Mouse (Mus musculus): Measurements from ENCODE around the gene Serpinb5. TPM values are rescaled to one million over a fixed set of nuclear protein-coding genes. Genes with fewer than 3 reads are reported as not detected.

Serpinb5 gene
- not detected in 2 replicates for polyA plus RNA-seq (2016; fragmentation: Nextera tagmentation; extraction: Ambion mirVana)

DNA sequence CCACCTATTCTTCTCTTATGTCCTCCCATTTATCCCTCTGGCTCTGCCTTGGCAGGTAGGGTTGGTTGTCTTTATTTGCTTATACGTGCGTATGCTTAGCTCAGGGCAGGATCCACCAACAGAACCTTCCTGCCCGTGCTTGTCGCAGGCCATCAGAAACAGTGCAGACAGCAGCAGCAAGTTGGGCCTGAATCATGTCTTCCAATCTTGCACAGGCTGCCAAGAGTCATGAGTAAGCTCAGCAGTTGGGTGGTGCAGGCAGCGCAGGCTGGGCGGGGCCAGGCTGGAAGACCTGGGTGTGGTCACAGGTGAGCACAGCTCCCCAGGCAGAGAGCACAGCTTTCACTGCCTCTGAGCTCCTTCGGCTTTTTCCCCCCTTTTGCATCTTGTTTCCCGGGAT, at the start of gene Serpinb5:
Gene Serpinb5, plus strand, starts transcription at position 327 of the 400 bp plus-strand sequence.
- no peak within 1 kb of the TSS for H3K9ac ChIP-seq
- H3K4me2 ChIP-seq (replicated peaks), result no peak within 1 kb of the TSS
- no peak for ATAC-seq (ENCODE audit: low FRiP score, low read depth)
- H3K27ac ChIP-seq, result no peak within 1 kb of the TSS
- H3K27me3 ChIP-seq (replicated peaks), result no peaks in the 10 kb centered on the region
- H3K36me3 ChIP-seq, result no peaks in the 10 kb centered on the region
- H3K9me3 ChIP-seq, result no peaks in the 10 kb centered on the region
- WGBS, result 68% methylated on average over 8 of the region's 8 CpGs
- no peaks in the 10 kb centered on the region for H3K4me1 ChIP-seq
- H3K4me3 ChIP-seq, result no peak within 1 kb of the TSS

DNA sequence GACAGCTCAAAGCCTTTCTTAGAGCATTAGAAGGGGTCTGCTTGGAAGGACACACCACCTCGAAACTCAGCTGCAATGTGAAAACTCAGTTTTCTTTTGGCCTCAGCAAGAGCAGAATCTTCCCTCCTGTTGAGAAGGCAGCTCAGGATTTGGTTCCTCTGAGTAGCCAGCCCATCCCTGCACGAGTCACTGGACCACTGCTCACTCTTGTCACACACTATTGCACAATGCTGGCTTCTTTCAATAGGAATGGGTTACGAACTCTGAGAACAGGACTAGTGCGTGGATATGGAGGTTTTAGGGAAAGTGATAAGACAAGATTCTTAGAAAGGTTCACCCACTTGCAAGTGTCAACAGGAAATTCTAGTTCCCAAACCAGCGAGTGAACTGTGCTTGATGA, 46.1 kb upstream of the Serpinb5 start:
- no peak overlapping the region for H3K4me2 ChIP-seq (replicated peaks)
- no peaks in the 10 kb centered on the region for H3K27me3 ChIP-seq (replicated peaks)
- H3K27ac ChIP-seq, result no peak overlapping the region
- H3K4me1 ChIP-seq, result no peaks in the 10 kb centered on the region
- no peaks in the 10 kb centered on the region for H3K9me3 ChIP-seq
- H3K9ac ChIP-seq, result no peak overlapping the region
- H3K4me3 ChIP-seq, result no peak overlapping the region
- no peaks in the 10 kb centered on the region for H3K36me3 ChIP-seq
- ATAC-seq (ENCODE audit: low FRiP score, low read depth), result no peak
- 78% methylated on average over 5 of the region's 5 CpGs for WGBS

GRCm38 (mm10) chr1:106815265-106815664, 45.7 kb upstream of the Serpinb5 start:
- no peak overlapping the region for H3K4me2 ChIP-seq (replicated peaks)
- no peak for ATAC-seq (ENCODE audit: low FRiP score, low read depth)
- whole genome bisulfite sequencing, result 92% methylated on average over 6 of the region's 6 CpGs

DNA sequence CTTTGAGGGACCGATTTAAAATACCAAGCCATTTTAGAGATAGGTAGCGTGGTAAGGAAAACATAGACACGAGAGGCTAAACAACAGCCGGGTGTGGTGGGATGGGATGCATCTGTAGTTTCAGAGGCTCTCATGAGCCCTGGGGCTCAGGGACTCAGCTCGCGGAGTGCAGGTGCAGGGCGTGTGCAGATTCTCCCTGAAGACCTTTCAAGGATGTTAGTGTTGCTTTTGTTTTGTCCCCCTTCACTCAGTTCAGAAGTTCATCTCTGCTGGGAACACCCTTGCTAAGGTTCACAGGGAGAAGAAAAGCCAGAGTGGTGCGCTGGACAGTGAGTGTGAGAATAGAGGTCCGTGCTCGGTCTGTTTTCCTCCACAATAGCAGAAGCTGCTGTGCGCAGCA, 44.2 kb upstream of the Serpinb5 start:
- no peak overlapping the region for H3K9ac ChIP-seq
- H3K27ac ChIP-seq, result no peak overlapping the region
- no peak for ATAC-seq (ENCODE audit: low FRiP score, low read depth)
- H3K27me3 ChIP-seq (replicated peaks), result no peaks in the 10 kb centered on the region
- no peaks in the 10 kb centered on the region for H3K4me1 ChIP-seq
- H3K36me3 ChIP-seq, result no peaks in the 10 kb centered on the region
- WGBS, result 88% methylated on average over 11 of the region's 11 CpGs
- no peaks in the 10 kb centered on the region for H3K9me3 ChIP-seq
- no peak overlapping the region for H3K4me3 ChIP-seq
- no peak overlapping the region for H3K4me2 ChIP-seq (replicated peaks)

More at GRCm38 (mm10) chr1:106815265-106815664, 45.7 kb upstream of the Serpinb5 start:
- H3K4me3 ChIP-seq, result no peak overlapping the region
- no peak overlapping the region for H3K9ac ChIP-seq
- no peaks in the 10 kb centered on the region for H3K9me3 ChIP-seq
- no peaks in the 10 kb centered on the region for H3K4me1 ChIP-seq
- H3K27ac ChIP-seq, result no peak overlapping the region
- no peaks in the 10 kb centered on the region for H3K36me3 ChIP-seq
- H3K27me3 ChIP-seq (replicated peaks), result no peaks in the 10 kb centered on the region

DNA sequence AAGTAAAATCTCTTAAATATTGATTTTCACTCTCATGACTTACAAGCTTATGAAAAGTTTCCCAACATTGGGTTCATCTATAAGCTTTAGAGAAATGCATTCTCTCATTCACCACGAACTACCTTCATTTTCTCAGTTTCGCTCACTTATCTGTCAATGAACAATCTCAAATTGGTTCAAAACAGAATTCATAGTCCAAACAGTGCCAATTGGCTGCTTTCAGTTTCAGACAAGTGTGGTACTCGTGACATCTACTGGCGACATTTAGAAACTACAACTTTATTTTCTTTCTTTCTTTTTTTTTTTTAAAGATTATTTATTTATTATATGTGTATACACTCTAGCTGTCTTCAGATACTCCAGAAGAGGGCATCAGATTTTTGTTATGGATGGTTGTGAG, 42.6 kb upstream of the Serpinb5 start:
- H3K9me3 ChIP-seq, result no peaks in the 10 kb centered on the region
- H3K9ac ChIP-seq, result no peak overlapping the region
- H3K36me3 ChIP-seq, result no peaks in the 10 kb centered on the region
- ATAC-seq (ENCODE audit: low FRiP score, low read depth), result no peak
- no peaks in the 10 kb centered on the region for H3K27me3 ChIP-seq (replicated peaks)
- H3K4me1 ChIP-seq, result no peaks in the 10 kb centered on the region
- H3K4me2 ChIP-seq (replicated peaks), result no peak overlapping the region
- WGBS, result 30% methylated on average over 4 of the region's 4 CpGs
- no peak overlapping the region for H3K4me3 ChIP-seq
- no peak overlapping the region for H3K27ac ChIP-seq

- no peaks in the 10 kb centered on the region for H3K27me3 ChIP-seq (replicated peaks)
- WGBS, result 81% methylated on average over 3 of the region's 3 CpGs
- no peaks in the 10 kb centered on the region for H3K36me3 ChIP-seq
- no peak overlapping the region for H3K4me3 ChIP-seq
- no peaks in the 10 kb centered on the region for H3K4me1 ChIP-seq
- H3K9me3 ChIP-seq, result no peaks in the 10 kb centered on the region
- H3K9ac ChIP-seq, result no peak overlapping the region
- no peak overlapping the region for H3K4me2 ChIP-seq (replicated peaks)
- no peak overlapping the region for H3K27ac ChIP-seq
- no peak for ATAC-seq (ENCODE audit: low FRiP score, low read depth)
These were observed 38.7 kb upstream of the Serpinb5 start for GRCm38 (mm10) chr1:106822297-106822696.

DNA sequence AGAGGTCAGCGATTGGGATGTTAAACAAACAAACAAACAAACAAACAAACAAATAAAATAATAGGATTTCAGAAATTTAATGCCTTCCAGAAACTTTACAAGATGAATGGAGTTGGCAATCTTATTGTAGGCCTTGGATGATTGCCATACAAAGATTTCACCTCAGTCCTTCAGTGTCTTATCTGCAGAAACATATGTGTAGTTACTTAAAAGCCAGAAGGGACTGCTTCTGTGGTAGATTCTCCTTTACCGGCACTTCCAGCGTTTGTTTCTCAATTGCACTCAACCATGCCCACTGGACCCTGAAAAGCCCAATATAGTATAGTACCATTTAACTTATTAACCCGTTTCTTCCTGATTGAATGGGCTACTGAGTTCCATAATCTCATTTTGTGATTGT, 32.2 kb upstream of the Serpinb5 start:
- Histone ChIP-seq H3K36me3 (no peaks in the 10 kb centered on the region), H3K9ac (no peak overlapping the region), H3K27me3 (replicated peaks) (no peaks in the 10 kb centered on the region), H3K4me2 (replicated peaks) (no peak overlapping the region), H3K4me3 (no peak overlapping the region), H3K4me1 (no peaks in the 10 kb centered on the region), H3K9me3 (no peaks in the 10 kb centered on the region), H3K27ac (no peak overlapping the region)
- ATAC-seq (ENCODE audit: low FRiP score, low read depth), result no peak
- WGBS, result 83% methylated on average over 4 of the region's 4 CpGs

- no peak for ATAC-seq (ENCODE audit: low FRiP score, low read depth)
- 93% methylated on average over 6 of the region's 6 CpGs for WGBS
- no peak overlapping the region for H3K4me3 ChIP-seq
- no peaks in the 10 kb centered on the region for H3K4me1 ChIP-seq
- no peak overlapping the region for H3K9ac ChIP-seq
- no peaks in the 10 kb centered on the region for H3K9me3 ChIP-seq
- H3K27ac ChIP-seq, result no peak overlapping the region
- H3K27me3 ChIP-seq (replicated peaks), result no peaks in the 10 kb centered on the region
- no peaks in the 10 kb centered on the region for H3K36me3 ChIP-seq
- no peak overlapping the region for H3K4me2 ChIP-seq (replicated peaks)
These were observed 4.6 kb downstream of the Serpinb5 start for GRCm38 (mm10) chr1:106865543-106865942.

DNA sequence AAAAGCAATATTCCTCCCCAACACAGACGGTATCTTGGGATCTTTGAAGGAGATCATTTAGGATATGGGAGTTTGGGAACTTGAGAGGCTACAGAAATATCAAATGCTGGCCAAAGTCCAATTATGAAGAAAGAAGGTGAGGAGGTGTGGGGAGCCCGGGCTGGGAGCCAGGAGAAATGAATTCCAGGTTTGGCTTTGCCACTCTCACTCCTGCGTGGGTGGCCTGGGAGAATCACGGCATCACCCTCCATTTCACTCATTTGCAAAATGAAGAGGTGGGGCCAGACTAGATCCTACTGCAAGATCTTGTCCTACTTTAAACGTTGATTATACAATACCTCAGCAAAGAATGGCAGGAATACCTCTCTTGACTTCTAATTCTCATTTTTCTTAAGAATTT, 5.1 kb downstream of the Serpinb5 start:
- Histone ChIP-seq H3K4me1 (no peaks in the 10 kb centered on the region), H3K9me3 (no peaks in the 10 kb centered on the region), H3K27ac (no peak overlapping the region), H3K9ac (no peak overlapping the region), H3K4me3 (no peak overlapping the region), H3K27me3 (replicated peaks) (no peaks in the 10 kb centered on the region), H3K36me3 (no peaks in the 10 kb centered on the region), H3K4me2 (replicated peaks) (no peak overlapping the region)
- no peak for ATAC-seq (ENCODE audit: low FRiP score, low read depth)
- WGBS, result 77% methylated on average over 5 of the region's 5 CpGs

DNA sequence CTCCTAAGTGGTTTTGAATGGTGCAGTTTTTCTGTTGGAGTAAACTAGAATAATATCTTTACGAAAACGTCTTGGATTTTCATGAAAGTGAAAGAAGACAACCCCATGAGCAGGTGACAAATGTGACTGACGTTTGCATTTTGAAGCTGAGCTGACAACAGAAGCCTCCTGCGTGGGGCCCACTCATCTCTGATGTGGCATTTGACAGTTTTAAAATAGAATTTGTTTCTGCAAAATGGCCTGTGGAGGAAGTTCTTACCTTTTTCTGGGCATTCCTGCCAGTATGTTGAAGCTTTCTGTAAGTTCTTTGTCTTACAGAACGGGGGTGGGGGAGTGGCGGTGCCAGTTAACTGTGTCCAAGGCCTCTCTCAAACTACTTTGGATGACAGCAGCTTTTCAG, 5.8 kb downstream of the Serpinb5 start:
- WGBS, result 83% methylated on average over 6 of the region's 6 CpGs
- no peak for ATAC-seq (ENCODE audit: low FRiP score, low read depth)
- H3K4me2 ChIP-seq (replicated peaks), result no peak overlapping the region
- H3K27me3 ChIP-seq (replicated peaks), result no peaks in the 10 kb centered on the region
- H3K9ac ChIP-seq, result no peak overlapping the region
- no peak overlapping the region for H3K4me3 ChIP-seq
- no peaks in the 10 kb centered on the region for H3K36me3 ChIP-seq
- H3K9me3 ChIP-seq, result no peaks in the 10 kb centered on the region
- no peaks in the 10 kb centered on the region for H3K4me1 ChIP-seq
- no peak overlapping the region for H3K27ac ChIP-seq

DNA sequence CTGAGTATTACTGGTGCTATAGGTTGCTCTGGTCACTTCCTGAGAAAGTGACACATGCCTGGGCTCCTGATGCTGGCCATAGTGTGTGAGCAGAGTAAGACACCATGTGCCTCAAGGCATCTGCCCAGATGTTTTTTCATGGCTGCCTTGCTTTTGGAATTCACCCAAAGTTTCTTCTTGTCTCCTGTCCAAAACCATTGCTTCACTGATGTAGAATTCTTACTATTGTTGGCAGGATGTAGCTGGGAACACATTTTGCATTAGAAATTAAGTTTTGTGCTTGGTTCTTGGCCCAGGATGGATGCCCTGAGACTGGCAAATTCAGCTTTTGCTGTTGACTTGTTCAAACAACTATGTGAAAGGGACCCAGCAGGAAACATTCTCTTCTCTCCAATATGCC, 9.0 kb downstream of the Serpinb5 start:
- no peak overlapping the region for H3K27ac ChIP-seq
- H3K36me3 ChIP-seq, result no peaks in the 10 kb centered on the region
- H3K9me3 ChIP-seq, result no peaks in the 10 kb centered on the region
- H3K4me2 ChIP-seq (replicated peaks), result no peak overlapping the region
- ATAC-seq (ENCODE audit: low FRiP score, low read depth), result no peak
- no peak overlapping the region for H3K9ac ChIP-seq
- H3K27me3 ChIP-seq (replicated peaks), result no peaks in the 10 kb centered on the region
- no peak overlapping the region for H3K4me3 ChIP-seq
- no peaks in the 10 kb centered on the region for H3K4me1 ChIP-seq

DNA sequence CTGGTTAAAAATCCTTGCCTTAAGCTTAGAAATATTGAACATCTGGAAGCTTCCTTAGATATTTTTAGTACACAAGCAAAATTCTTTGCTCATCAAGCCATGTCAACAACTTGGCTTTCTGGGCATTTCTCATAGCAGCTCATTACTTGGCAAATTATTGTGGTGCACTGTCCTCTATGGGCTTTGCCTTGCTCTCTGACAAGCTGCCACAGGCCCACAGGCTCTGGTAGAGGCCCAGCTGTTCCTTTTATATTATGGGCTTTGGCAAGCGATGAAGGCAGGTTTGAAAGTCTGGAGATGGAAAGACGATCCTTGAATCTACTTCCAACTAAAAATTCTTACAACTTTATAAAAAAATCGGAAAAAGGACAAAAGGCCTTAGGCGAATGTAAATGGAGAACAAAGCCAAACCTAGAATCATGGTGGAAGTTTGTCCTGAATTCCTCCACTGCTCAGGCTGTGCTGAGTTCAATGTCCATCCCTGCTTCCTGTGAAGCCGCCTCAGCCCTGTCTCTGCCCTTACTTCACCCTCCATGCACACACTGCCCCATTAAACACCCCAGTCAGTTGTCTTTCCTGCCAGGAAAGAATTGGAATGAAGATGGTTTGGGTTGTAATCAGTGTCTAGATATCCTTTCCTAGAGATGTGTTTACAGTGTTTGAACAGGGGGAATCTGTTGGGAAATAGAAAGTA, 14.4 kb downstream of the Serpinb5 start:
- Histone ChIP-seq H3K27ac (no peak overlapping the region), H3K4me3 (no peak overlapping the region), H3K27me3 (replicated peaks) (no peaks in the 10 kb centered on the region), H3K9ac (no peak overlapping the region), H3K4me1 (no peaks in the 10 kb centered on the region), H3K4me2 (replicated peaks) (no peak overlapping the region), H3K36me3 (no peaks in the 10 kb centered on the region), H3K9me3 (no peaks in the 10 kb centered on the region)
- 88% methylated on average over 5 of the region's 5 CpGs for WGBS
- ATAC-seq (ENCODE audit: low FRiP score, low read depth), result no peak

- H3K4me1 ChIP-seq, result no peaks in the 10 kb centered on the region
- H3K4me2 ChIP-seq (replicated peaks), result no peak overlapping the region
- H3K9ac ChIP-seq, result no peak overlapping the region
- H3K9me3 ChIP-seq, result no peaks in the 10 kb centered on the region
- H3K4me3 ChIP-seq, result no peak overlapping the region
- H3K36me3 ChIP-seq, result no peaks in the 10 kb centered on the region
- 87% methylated on average over 3 of the region's 3 CpGs for WGBS
- no peak for ATAC-seq (ENCODE audit: low FRiP score, low read depth)
- H3K27me3 ChIP-seq (replicated peaks), result no peaks in the 10 kb centered on the region
- H3K27ac ChIP-seq, result no peak overlapping the region
These were observed 15.2 kb downstream of the Serpinb5 start for GRCm38 (mm10) chr1:106876147-106876546.
